Mouse (Mus musculus): ENCODE measurements around the gene Gm45062.

GRCm38 (mm10) chr6:8545780-8546179 lies 286.5 kb downstream of the Gm45062 start:
- no peak for TF ChIP-seq CTCF (IDR thresholded peaks at IDR 0.05; ENCODE audit: low read depth)
- TF ChIP-seq EP300 (IDR thresholded peaks at IDR 0.05; ENCODE audit: low read depth): no peak
